Mouse (Mus musculus): ENCODE measurements around the gene 1110032A03Rik. TPM values are rescaled to one million over a fixed set of nuclear protein-coding genes. Genes with fewer than 3 reads are reported as not detected.
A peak's percentile ranks its signal among the peaks of the same experiment; 100 is the strongest.

Gene 1110032A03Rik
- polyA plus RNA-seq, 1 experiment = 4.8 TPM

DNA sequence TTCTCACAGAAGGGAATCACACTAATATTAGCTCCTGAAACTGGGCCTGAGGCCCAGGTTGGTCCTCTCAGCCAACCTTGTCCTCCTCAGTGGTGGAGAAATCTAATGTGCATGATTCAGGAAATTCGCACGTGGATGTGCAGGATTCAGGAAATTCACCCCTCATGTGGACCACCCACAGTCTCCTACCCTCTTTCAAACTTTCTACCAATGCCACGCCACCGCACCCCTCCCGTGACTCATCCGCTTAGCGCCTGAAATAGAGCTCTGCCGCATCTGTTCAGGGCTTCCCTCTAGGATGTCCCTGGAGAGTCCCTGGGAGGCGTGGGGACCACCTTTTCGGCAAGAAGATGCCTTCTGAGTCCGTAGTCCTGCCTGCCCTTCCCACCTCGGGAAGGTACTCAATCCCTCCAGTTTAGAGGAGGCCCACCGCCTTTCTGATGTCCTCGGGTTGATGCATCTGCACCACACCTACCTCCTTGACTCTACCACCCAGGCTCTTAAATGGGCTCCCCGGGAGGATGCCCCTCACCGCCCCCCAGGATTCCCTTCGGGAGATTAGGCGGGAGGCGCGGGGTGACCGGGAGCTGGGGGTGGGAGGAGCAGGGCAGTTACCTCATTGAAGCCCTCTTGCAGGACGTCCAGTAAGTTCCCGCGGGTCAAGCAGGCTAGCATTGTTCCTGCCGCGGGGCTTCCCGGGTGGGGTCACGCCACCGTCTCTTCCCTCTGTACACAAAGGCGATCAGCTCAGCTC, 48.0 kb downstream of the 1110032A03Rik start:
- H3ac ChIP-seq (ENCODE audit: control insufficient read depth, insufficient read length, low read depth) = peak overlapping the region; percentile 63
- H3K27me3 ChIP-seq (ENCODE audit: control insufficient read depth, insufficient read depth, insufficient read length) = no peaks in the 10 kb centered on the region
- TF ChIP-seq MAX (IDR thresholded peaks at IDR 0.05) (no peak), MYOD1 (IDR thresholded peaks at IDR 0.05; ENCODE audit: control insufficient read depth, insufficient read length, low read depth) (peak; percentile 46)
- no peaks in the 10 kb centered on the region for H3K36me3 ChIP-seq (ENCODE audit: control insufficient read depth, insufficient read depth)
- H3K79me2 ChIP-seq (ENCODE audit: control insufficient read depth, insufficient read depth) = no peaks in the 10 kb centered on the region
- H3K4me3 ChIP-seq (ENCODE audit: insufficient read depth, poor library complexity, severe bottlenecking) = peak overlapping the region; percentile 32
- H3K79me3 ChIP-seq (ENCODE audit: low read depth) = no peaks in the 10 kb centered on the region

DNA sequence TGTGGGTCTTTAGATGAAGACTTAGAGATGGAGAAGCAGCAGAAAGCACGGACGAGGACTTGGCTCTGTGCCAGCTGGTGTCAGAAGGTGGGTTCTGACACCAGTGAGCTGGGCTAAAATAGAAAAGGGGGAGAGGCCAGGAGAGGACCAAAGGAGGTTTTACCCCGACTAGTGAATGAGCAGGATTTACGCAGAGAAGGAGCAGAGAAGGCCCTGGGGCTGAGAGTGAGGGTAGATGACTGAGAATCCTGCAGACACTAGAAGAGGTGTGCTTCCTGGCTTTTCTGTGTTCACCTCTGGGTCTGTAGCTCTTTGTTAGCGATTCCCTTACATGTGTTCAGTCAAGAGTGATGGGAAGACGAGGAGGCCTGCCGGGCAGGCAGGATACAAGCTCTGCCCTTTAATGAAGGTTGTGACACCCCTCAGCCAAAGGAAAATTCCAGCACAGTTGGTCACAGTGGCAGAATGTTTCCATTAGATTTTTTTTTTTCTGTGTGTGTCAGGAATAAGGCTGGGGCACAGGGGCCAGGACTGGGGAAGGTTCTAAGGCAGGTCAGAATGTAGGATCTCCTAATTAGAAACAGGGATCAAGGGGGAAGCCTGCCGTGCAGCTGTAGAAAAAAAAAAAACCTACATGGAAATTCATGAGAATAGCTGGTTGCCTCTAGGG, 49.3 kb downstream of the 1110032A03Rik start:
- Histone ChIP-seq H3K27me3 (ENCODE audit: control insufficient read depth, insufficient read depth, insufficient read length) (no peaks in the 10 kb centered on the region), H3K36me3 (ENCODE audit: control insufficient read depth, insufficient read depth) (no peaks in the 10 kb centered on the region), H3K4me3 (ENCODE audit: insufficient read depth, poor library complexity, severe bottlenecking) (no peak overlapping the region), H3K79me2 (ENCODE audit: control insufficient read depth, insufficient read depth) (no peaks in the 10 kb centered on the region), H3K79me3 (ENCODE audit: low read depth) (no peaks in the 10 kb centered on the region), H3ac (ENCODE audit: control insufficient read depth, insufficient read length, low read depth) (no peak overlapping the region)
- TF ChIP-seq CTCF (IDR thresholded peaks at IDR 0.05; ENCODE audit: control insufficient read depth, insufficient read depth, insufficient read length) (no peak), MYOD1 (IDR thresholded peaks at IDR 0.05; ENCODE audit: control insufficient read depth, insufficient read length, low read depth) (no peak), USF1 (IDR thresholded peaks at IDR 0.05; ENCODE audit: low read depth) (no peak), FOSL1 (IDR thresholded peaks at IDR 0.05; ENCODE audit: insufficient read depth, low read length, poor library complexity, severe bottlenecking) (no peak), MAX (IDR thresholded peaks at IDR 0.05) (no peak), CEBPB (IDR thresholded peaks at IDR 0.05; ENCODE audit: low read depth) (no peak), MYOG (IDR thresholded peaks at IDR 0.05; ENCODE audit: control insufficient read depth, extremely low read depth, insufficient read length) (no peak)

- H3ac ChIP-seq (ENCODE audit: control insufficient read depth, insufficient read length, low read depth) = no peak overlapping the region
- no peaks in the 10 kb centered on the region for H3K27me3 ChIP-seq (ENCODE audit: control insufficient read depth, insufficient read depth, insufficient read length)
- H3K79me3 ChIP-seq (ENCODE audit: low read depth) = no peaks in the 10 kb centered on the region
- H3K79me2 ChIP-seq (ENCODE audit: control insufficient read depth, insufficient read depth) = no peaks in the 10 kb centered on the region
- no peaks in the 10 kb centered on the region for H3K36me3 ChIP-seq (ENCODE audit: control insufficient read depth, insufficient read depth)
- no peak for TF ChIP-seq MYOD1 (IDR thresholded peaks at IDR 0.05; ENCODE audit: control insufficient read depth, insufficient read length, low read depth)
- TF ChIP-seq USF1 (IDR thresholded peaks at IDR 0.05; ENCODE audit: low read depth) = no peak
- TF ChIP-seq CEBPB (IDR thresholded peaks at IDR 0.05; ENCODE audit: low read depth) = no peak
- TF ChIP-seq MAX (IDR thresholded peaks at IDR 0.05) = no peak
- TF ChIP-seq CTCF (IDR thresholded peaks at IDR 0.05; ENCODE audit: control insufficient read depth, insufficient read depth, insufficient read length) = no peak
- no peak for TF ChIP-seq MYOG (IDR thresholded peaks at IDR 0.05; ENCODE audit: control insufficient read depth, extremely low read depth, insufficient read length)
- TF ChIP-seq FOSL1 (IDR thresholded peaks at IDR 0.05; ENCODE audit: insufficient read depth, low read length, poor library complexity, severe bottlenecking) = no peak
- no peak overlapping the region for H3K4me3 ChIP-seq (ENCODE audit: insufficient read depth, poor library complexity, severe bottlenecking)
These were observed 50.5 kb downstream of the 1110032A03Rik start for GRCm38 (mm10) chr9:50724661-50725330.

DNA sequence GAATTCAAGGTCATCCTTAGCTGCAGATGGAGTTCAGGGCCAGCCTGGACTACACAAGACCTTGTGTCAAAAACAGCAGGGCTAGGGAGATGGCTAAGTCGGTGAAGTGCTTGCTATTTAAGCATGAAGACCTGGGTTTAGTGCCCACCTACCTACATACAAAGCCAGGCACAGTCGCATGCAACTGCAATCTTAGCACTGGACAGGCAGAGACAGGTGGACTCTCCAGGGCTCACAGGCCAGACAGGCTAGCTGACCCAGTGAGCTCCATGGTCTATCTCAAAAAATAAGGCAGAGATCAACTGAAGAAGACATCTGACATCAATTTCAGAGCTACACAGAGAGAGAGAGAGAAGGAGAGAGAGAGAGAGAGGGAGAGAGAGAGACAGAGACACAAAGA, 51.2 kb downstream of the 1110032A03Rik start:
- Histone ChIP-seq H3K27me3 (ENCODE audit: control insufficient read depth, insufficient read depth, insufficient read length) (no peaks in the 10 kb centered on the region), H3K79me2 (ENCODE audit: control insufficient read depth, insufficient read depth) (no peaks in the 10 kb centered on the region), H3K4me3 (ENCODE audit: insufficient read depth, poor library complexity, severe bottlenecking) (no peak overlapping the region), H3ac (ENCODE audit: control insufficient read depth, insufficient read length, low read depth) (no peak overlapping the region), H3K36me3 (ENCODE audit: control insufficient read depth, insufficient read depth) (no peaks in the 10 kb centered on the region), H3K79me3 (ENCODE audit: low read depth) (no peaks in the 10 kb centered on the region)
- no peak for TF ChIP-seq MAX (IDR thresholded peaks at IDR 0.05)
- no peak for TF ChIP-seq MYOD1 (IDR thresholded peaks at IDR 0.05; ENCODE audit: control insufficient read depth, insufficient read length, low read depth)
- no peak for TF ChIP-seq USF1 (IDR thresholded peaks at IDR 0.05; ENCODE audit: low read depth)
- TF ChIP-seq CTCF (IDR thresholded peaks at IDR 0.05; ENCODE audit: control insufficient read depth, insufficient read depth, insufficient read length) = no peak
- no peak for TF ChIP-seq MYOG (IDR thresholded peaks at IDR 0.05; ENCODE audit: control insufficient read depth, extremely low read depth, insufficient read length)
- TF ChIP-seq FOSL1 (IDR thresholded peaks at IDR 0.05; ENCODE audit: insufficient read depth, low read length, poor library complexity, severe bottlenecking) = no peak
- no peak for TF ChIP-seq CEBPB (IDR thresholded peaks at IDR 0.05; ENCODE audit: low read depth)

- H3ac ChIP-seq (ENCODE audit: control insufficient read depth, insufficient read length, low read depth) = no peak overlapping the region
- no peaks in the 10 kb centered on the region for H3K79me2 ChIP-seq (ENCODE audit: control insufficient read depth, insufficient read depth)
- no peaks in the 10 kb centered on the region for H3K27me3 ChIP-seq (ENCODE audit: control insufficient read depth, insufficient read depth, insufficient read length)
- no peaks in the 10 kb centered on the region for H3K79me3 ChIP-seq (ENCODE audit: low read depth)
- H3K4me3 ChIP-seq (ENCODE audit: insufficient read depth, poor library complexity, severe bottlenecking) = no peak overlapping the region
- TF ChIP-seq USF1 (IDR thresholded peaks at IDR 0.05; ENCODE audit: low read depth) (no peak), FOSL1 (IDR thresholded peaks at IDR 0.05; ENCODE audit: insufficient read depth, low read length, poor library complexity, severe bottlenecking) (no peak), MAX (IDR thresholded peaks at IDR 0.05) (no peak), CEBPB (IDR thresholded peaks at IDR 0.05; ENCODE audit: low read depth) (no peak), CTCF (IDR thresholded peaks at IDR 0.05; ENCODE audit: control insufficient read depth, insufficient read depth, insufficient read length) (no peak), MYOG (IDR thresholded peaks at IDR 0.05; ENCODE audit: control insufficient read depth, extremely low read depth, insufficient read length) (no peak), MYOD1 (IDR thresholded peaks at IDR 0.05; ENCODE audit: control insufficient read depth, insufficient read length, low read depth) (no peak)
- H3K36me3 ChIP-seq (ENCODE audit: control insufficient read depth, insufficient read depth) = no peaks in the 10 kb centered on the region
These were observed 51.9 kb downstream of the 1110032A03Rik start for GRCm38 (mm10) chr9:50723406-50723805.
